Mouse (Mus musculus) granulocyte monocyte progenitor cell, adult 5-6 weeks (primary cell): ENCODE measurements at regions not wholly inside any gene's neighbourhood (a gene's known extent, or its start where the extent isn't known, plus 50 kb on each side); places are given as distances from the start of the nearest gene placed in this dataset.

Experiments used
- ATAC-seq: replicated peaks from 2 replicates; pipeline ENCODE4 v1.8.0; 2016; ENCODE audit warnings: mild to moderate bottlenecking, moderate TSS enrichment, inconsistent platforms; ENCODE audit not compliant: poor library complexity, severe bottlenecking

- no peak for ATAC-seq
These were observed 279.4 kb downstream of the Mctp2 start for GRCm38 (mm10) chr7:72027006-72027405.

- no peak for ATAC-seq
These were observed 297.3 kb downstream of the Mctp2 start for GRCm38 (mm10) chr7:72009115-72009514.

- no peak for ATAC-seq
These were observed 302.1 kb downstream of the Mctp2 start for GRCm38 (mm10) chr7:72004311-72004710.

- ATAC-seq = no peak
These were observed 313.9 kb downstream of the Mctp2 start for GRCm38 (mm10) chr7:71992526-71992925.

GRCm38 (mm10) chr7:71991835-71992234 lies 314.6 kb downstream of the Mctp2 start:
- ATAC-seq = no peak

GRCm38 (mm10) chr7:71991206-71991605 lies 315.2 kb downstream of the Mctp2 start:
- no peak for ATAC-seq

GRCm38 (mm10) chr7:71966015-71966414 lies 340.4 kb downstream of the Mctp2 start:
- no peak for ATAC-seq

- ATAC-seq = no peak
These were observed 343.0 kb downstream of the Mctp2 start for GRCm38 (mm10) chr7:71963456-71963855.

- no peak for ATAC-seq
These were observed 343.6 kb downstream of the Mctp2 start for GRCm38 (mm10) chr7:71962851-71963250.

GRCm38 (mm10) chr7:71960453-71961230 lies 345.8 kb downstream of the Mctp2 start:
- peak; percentile 90 for ATAC-seq

- no peak for ATAC-seq
These were observed 359.9 kb downstream of the Mctp2 start for GRCm38 (mm10) chr7:71946548-71946947.

- ATAC-seq = no peak
These were observed 363.0 kb downstream of the Mctp2 start for GRCm38 (mm10) chr7:71943078-71944042.

- ATAC-seq = no peak
These were observed 368.7 kb downstream of the Mctp2 start for GRCm38 (mm10) chr7:71937731-71938130.

- ATAC-seq = peak; percentile 93
These were observed 369.7 kb downstream of the Mctp2 start for GRCm38 (mm10) chr7:71936690-71937089.
